Mouse (Mus musculus) CH12.LX (cell line): ENCODE results near the gene Rras2. TPM values are rescaled to one million over a fixed set of nuclear protein-coding genes. Genes with fewer than 3 reads are reported as not detected.

Source experiments
- DNase-seq: peaks from one replicate; pipeline ENCODE4 v3.0.0-alpha.2; 2013; ENCODE audit errors: extremely low read depth
- H3K27ac ChIP-seq: 2 replicates; pipeline ENCODE4 v1.5.1; 2012; ENCODE audit warnings: low read depth, mild to moderate bottlenecking, control low read depth, moderate library complexity; ENCODE audit not compliant: insufficient read depth
- H3K27me3 ChIP-seq: replicated peaks from 2 replicates; pipeline ENCODE3; 2012; ENCODE audit warnings: inconsistent platforms
- H3K36me3 ChIP-seq, 2 experiments: replicated peaks in 1 of 2; 2 replicates each; pipeline versions ENCODE3 to v1.6.1; 2012; ENCODE audit warnings: inconsistent platforms in 1 of 2, low read length in 1 of 2, mild to moderate bottlenecking in 1 of 2, mixed read lengths in 1 of 2, moderate library complexity in 1 of 2; ENCODE audit not compliant: control insufficient read depth in 1 of 2, insufficient read depth in 1 of 2
- H3K4me1 ChIP-seq, 2 experiments: 2 replicates each; pipeline ENCODE4 v1.6.1; 2012; ENCODE audit warnings: inconsistent platforms in 1 of 2, moderate library complexity in 1 of 2; ENCODE audit not compliant: insufficient read depth in 2 of 2, control insufficient read depth in 1 of 2
- H3K4me2 ChIP-seq: 2 replicates; pipeline ENCODE4 v1.6.1; 2012; ENCODE audit warnings: low read depth, mild to moderate bottlenecking, control low read depth; ENCODE audit not compliant: poor library complexity, insufficient read depth, severe bottlenecking
- H3K4me3 ChIP-seq, 3 experiments: fragments of 150-350 bp in 1 of 3; sonication (generic) in 1 of 3; replicated peaks in 1 of 3; 2 replicates each; pipeline versions ENCODE3 to v1.5.1; 2011 to 2012; ENCODE audit warnings: low read depth in 2 of 3, low read length in 2 of 3, mild to moderate bottlenecking in 2 of 3, moderate library complexity in 2 of 3, control low read depth in 1 of 3, improper control_type of control experiment in 1 of 3, inconsistent platforms in 1 of 3, mixed read lengths in 1 of 3; ENCODE audit not compliant: poor library complexity in 1 of 3
- H3K79me2 ChIP-seq: replicated peaks from 2 replicates; pipeline ENCODE4 v1.6.1; 2012; ENCODE audit warnings: mild to moderate bottlenecking, moderate library complexity; ENCODE audit not compliant: control insufficient read depth, poor library complexity, insufficient read depth, severe bottlenecking; ENCODE audit errors: extremely low read depth
- H3K9ac ChIP-seq: 2 replicates; pipeline ENCODE4 v1.6.1; 2012; ENCODE audit warnings: low read depth, mild to moderate bottlenecking, control low read depth, moderate library complexity; ENCODE audit not compliant: insufficient read depth
- H3K9me3 ChIP-seq: replicated peaks from 2 replicates; pipeline ENCODE3; 2012; ENCODE audit warnings: low read length, inconsistent platforms, mixed read lengths
- BHLHE40 ChIP-seq: IDR thresholded peaks from 2 replicates; pipeline ENCODE4 v1.6.1; 2011; ENCODE audit warnings: mild to moderate bottlenecking, low read depth, low read length, improper control_type of control experiment
- CHD2 ChIP-seq: IDR thresholded peaks from 2 replicates; pipeline ENCODE4 v1.6.1; 2011; ENCODE audit warnings: low read length, improper control_type of control experiment
- E2F4 ChIP-seq: IDR thresholded peaks from 2 replicates; pipeline ENCODE4 v1.6.1; 2011; ENCODE audit warnings: low read depth, low read length, improper control_type of control experiment; ENCODE audit not compliant: insufficient replicate concordance
- ELF1 ChIP-seq: IDR thresholded peaks from 2 replicates; pipeline ENCODE4 v1.6.1; 2014; ENCODE audit warnings: low read depth, mild to moderate bottlenecking, inconsistent platforms, low read length, improper control_type of control experiment
- EP300 ChIP-seq: IDR thresholded peaks from 2 replicates; pipeline ENCODE4 v1.6.1; 2011; ENCODE audit warnings: low read length, improper control_type of control experiment
- ETS1 ChIP-seq: conservative IDR thresholded peaks from 2 replicates; pipeline ENCODE4 v1.6.1; 2012; ENCODE audit warnings: low read depth, mild to moderate bottlenecking, inconsistent platforms, low read length, improper control_type of control experiment, moderate library complexity
- HCFC1 ChIP-seq: IDR thresholded peaks from 2 replicates; pipeline ENCODE4 v1.6.1; 2012; ENCODE audit warnings: low read depth, mild to moderate bottlenecking, inconsistent platforms, low read length, improper control_type of control experiment
- IRF4 ChIP-seq: IDR thresholded peaks from 2 replicates; pipeline ENCODE4 v1.6.1; 2014; ENCODE audit warnings: low read depth, mild to moderate bottlenecking, inconsistent platforms, low read length, improper control_type of control experiment
- JUN ChIP-seq: IDR thresholded peaks from 2 replicates; pipeline ENCODE4 v1.6.1; 2011; ENCODE audit warnings: low read depth, mild to moderate bottlenecking, low read length, improper control_type of control experiment, moderate library complexity; ENCODE audit not compliant: insufficient read depth
- MAZ ChIP-seq: IDR thresholded peaks from 2 replicates; pipeline ENCODE4 v1.6.1; 2012; ENCODE audit warnings: low read depth, mild to moderate bottlenecking, inconsistent platforms, low read length, improper control_type of control experiment, moderate library complexity
- MEF2A ChIP-seq: IDR thresholded peaks from 2 replicates; pipeline ENCODE4 v1.6.1; 2014; ENCODE audit warnings: low read depth, mild to moderate bottlenecking, inconsistent platforms, low read length, improper control_type of control experiment, borderline replicate concordance
- NELFE ChIP-seq: IDR thresholded peaks from 2 replicates; pipeline ENCODE4 v1.6.1; 2011; ENCODE audit warnings: low read depth, low read length, improper control_type of control experiment
- NRF1 ChIP-seq: IDR thresholded peaks from 2 replicates; pipeline ENCODE4 v1.6.1; 2014; ENCODE audit warnings: low read depth, mild to moderate bottlenecking, inconsistent platforms, low read length, improper control_type of control experiment, moderate library complexity
- PAX5 ChIP-seq: IDR thresholded peaks from 2 replicates; pipeline ENCODE4 v1.6.1; 2012; ENCODE audit warnings: low read length, inconsistent platforms, mixed read lengths
- POLR2A ChIP-seq: IDR thresholded peaks from 2 replicates; pipeline ENCODE4 v1.6.1; 2011; ENCODE audit warnings: low read depth, mild to moderate bottlenecking, improper control_type of control experiment, low read length
- POLR2AphosphoS2 ChIP-seq: IDR thresholded peaks from 2 replicates; pipeline ENCODE4 v1.6.1; 2011; ENCODE audit warnings: low read depth, low read length, improper control_type of control experiment
- RCOR1 ChIP-seq: conservative IDR thresholded peaks from 2 replicates; pipeline ENCODE4 v1.6.1; 2012; ENCODE audit warnings: low read depth, mild to moderate bottlenecking, inconsistent platforms, low read length, improper control_type of control experiment
- SIN3A ChIP-seq: IDR thresholded peaks from 2 replicates; pipeline ENCODE4 v1.6.1; 2012; ENCODE audit warnings: low read length, improper control_type of control experiment, inconsistent platforms
- TBP ChIP-seq: conservative IDR thresholded peaks from 2 replicates; pipeline ENCODE4 v1.6.1; 2011; ENCODE audit warnings: low read depth, low read length, improper control_type of control experiment
- TCF12 ChIP-seq: IDR thresholded peaks from 2 replicates; pipeline ENCODE4 v1.6.1; 2014; ENCODE audit warnings: low read depth, mild to moderate bottlenecking, inconsistent platforms, low read length, improper control_type of control experiment
- UBTF ChIP-seq: IDR thresholded peaks from 2 replicates; pipeline ENCODE4 v1.6.1; 2012; ENCODE audit warnings: low read depth, mild to moderate bottlenecking, inconsistent platforms, low read length, improper control_type of control experiment, moderate library complexity
- USF1 ChIP-seq: IDR thresholded peaks from 2 replicates; pipeline ENCODE4 v1.6.1; 2014; ENCODE audit warnings: low read depth, mild to moderate bottlenecking, inconsistent platforms, low read length, improper control_type of control experiment
- ZKSCAN1 ChIP-seq: IDR thresholded peaks from 2 replicates; pipeline ENCODE4 v1.6.1; 2012; ENCODE audit warnings: low read depth, inconsistent platforms, low read length, improper control_type of control experiment, borderline replicate concordance
- ZMIZ1 ChIP-seq: IDR thresholded peaks from 2 replicates; pipeline ENCODE4 v1.6.1; 2012; ENCODE audit warnings: low read depth, mild to moderate bottlenecking, inconsistent platforms, low read length, improper control_type of control experiment
- ZNF384 ChIP-seq: IDR thresholded peaks from 2 replicates; pipeline ENCODE4 v1.6.1; 2012; ENCODE audit warnings: low read depth, low read length, improper control_type of control experiment, inconsistent platforms
- dilution Hi-C: fragments of 300-500 bp; cut with MboI; formaldehyde crosslinking; loops from 2 replicates; pipeline ENCODE4 v1.14.3; 2020; ENCODE audit warnings: low sequenced_read_pairs; ENCODE audit not compliant: extremely low pct_unique_long_range_greater_than_20kb, extremely low pct_ligation_motif_present
- in situ Hi-C: fragments of 300-500 bp; cut with MboI; formaldehyde crosslinking; loops from 3 replicates; pipeline ENCODE4 v1.14.3; 2019; ENCODE audit warnings: low sequenced_read_pairs, low pct_ligation_motif_present, low pct_unique_long_range_greater_than_20kb, mixed read lengths
- polyA plus RNA-seq: library from polyadenylated mRNA; unstranded; fragments of >175 nt; gene quantifications from 2 replicates; pipeline ENCODE4 v1.2.1, GENCODE M21; 2012; ENCODE audit warnings: low read depth; ENCODE audit not compliant: insufficient read length
- total RNA-seq, 2 experiments: library from RNA; depleted of rRNA; stranded (reverse); fragments of 300-350 nt in 1 of 2; fragments of >200 nt in 1 of 2; gene quantifications; 2 replicates each; pipeline ENCODE4 v1.2.3; 2012 to 2014

The Rras2 gene
- total and polyA plus RNA-seq, 3 experiments, result 11.2 to 36.0 (median 18.4) TPM

DNA sequence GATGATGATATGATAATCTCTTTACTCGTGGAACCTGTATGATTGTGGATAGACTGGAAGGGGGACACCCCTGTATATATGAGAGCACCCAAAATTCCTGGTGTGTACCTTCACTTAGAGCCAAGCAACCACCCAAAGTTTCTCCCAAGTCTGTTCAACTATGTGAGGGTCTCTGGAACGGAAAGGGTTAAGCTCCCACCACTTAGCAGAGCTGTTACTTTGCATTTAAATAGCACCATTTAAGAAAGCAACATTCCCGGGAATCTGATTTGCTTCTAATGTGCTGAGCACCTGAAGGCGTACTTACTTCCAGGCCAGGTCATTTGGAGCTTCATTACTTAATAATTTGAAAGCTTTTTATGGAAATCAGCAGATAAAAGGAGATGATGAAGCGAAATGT, 113.4 kb downstream of the Rras2 start:
- no peak overlapping the region for H3K9ac ChIP-seq
- H3K27ac ChIP-seq, result no peak overlapping the region
- no peaks in the 10 kb centered on the region for H3K36me3 ChIP-seq
- peaks cover 18% of the 10 kb centered on the region for H3K27me3 ChIP-seq
- no peaks in the 10 kb centered on the region for H3K79me2 ChIP-seq
- H3K4me1 ChIP-seq, result peaks cover 3 to 4% of the 10 kb centered on the region in 2 experiments; a peak in 2 of 4 replicates
- DNase-seq, result no peak
- in situ Hi-C loops, result loop anchor here (25.0 kb wide), 1 partner anchor 617 kb away; the partner anchor contains the start of gene Pth
- TF ChIP-seq ETS1 (no peak), UBTF (no peak), NRF1 (no peak), ELF1 (no peak), MEF2A (no peak), POLR2AphosphoS2 (no peak), PAX5 (no peak), USF1 (no peak), EP300 (no peak), E2F4 (no peak), ZKSCAN1 (no peak), RCOR1 (no peak), HCFC1 (no peak), MAZ (no peak), ZMIZ1 (no peak), TBP (no peak), ZNF384 (no peak), CHD2 (no peak), POLR2A (no peak)
- TF ChIP-seq, all 38 proteins: peak for 0
- dilution Hi-C loops, result no loop called here
- Histone ChIP-seq H3K4me2 (no peak overlapping the region), H3K4me3 (no peak overlapping the region), H3K9me3 (peaks cover 3% of the 10 kb centered on the region)

- Histone ChIP-seq H3K4me1 (peaks cover 3% of the 10 kb centered on the region in 2 experiments; a peak in 2 of 4 replicates), H3K27me3 (peaks cover 4% of the 10 kb centered on the region), H3K9me3 (peaks cover 3% of the 10 kb centered on the region), H3K9ac (no peak overlapping the region), H3K4me3 (no peak overlapping the region), H3K27ac (no peak overlapping the region), H3K4me2 (no peak overlapping the region), H3K36me3 (no peaks in the 10 kb centered on the region), H3K79me2 (no peaks in the 10 kb centered on the region)
- in situ Hi-C loops (no loop called here), dilution Hi-C loops (no loop called here)
- TF ChIP-seq TCF12 (no peak), PAX5 (no peak), ZKSCAN1 (no peak), IRF4 (no peak), JUN (no peak), CHD2 (no peak), NELFE (no peak), BHLHE40 (no peak), SIN3A (no peak)
- no peak for DNase-seq
Measured at GRCm38 (mm10) chr7:113997675-113998354, 119.8 kb downstream of the Rras2 start.
